Mouse (Mus musculus): ENCODE measurements around the gene Pglyrp2. TPM values are rescaled to one million over a fixed set of nuclear protein-coding genes. Genes with fewer than 3 reads are reported as not detected.

The Pglyrp2 gene
- polyA plus RNA-seq, 1 experiment from 2014 or later: not detected

DNA sequence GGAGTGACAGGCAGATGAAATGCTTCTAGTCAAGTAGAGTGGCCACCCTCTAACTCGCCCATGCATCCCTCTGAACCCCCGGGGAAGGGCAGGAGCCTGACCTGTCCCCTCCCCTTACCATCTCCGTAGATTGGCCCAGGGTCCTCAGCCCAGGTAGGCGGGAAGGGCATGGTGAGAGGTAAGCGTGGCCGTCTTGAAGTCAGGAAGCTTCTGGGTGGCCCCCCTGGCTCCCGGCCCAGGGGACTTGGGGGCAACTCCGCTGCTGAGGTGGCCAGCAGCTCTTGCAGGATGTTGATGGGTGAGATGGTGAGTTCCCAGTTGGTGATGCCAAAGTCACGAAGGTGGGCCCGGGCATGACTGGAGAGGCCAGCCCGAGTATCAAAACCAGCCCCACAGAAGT lies 56.3 kb downstream of the Pglyrp2 start:
- no peak overlapping the region for H3K27ac ChIP-seq
- no peaks in the 10 kb centered on the region for H3K9me3 ChIP-seq (ENCODE audit: control insufficient read depth, low read length)
- ATAC-seq (ENCODE audit: low FRiP score) (no peak), DNase-seq (ENCODE audit: low spot score) (no peak)
- peaks cover 7% of the 10 kb centered on the region for H3K4me1 ChIP-seq (replicated peaks; ENCODE audit: control insufficient read depth, insufficient read depth, low read length)
- WGBS: 93% methylated on average over 11 of the region's 11 CpGs
- H3K4me2 ChIP-seq (replicated peaks): no peak overlapping the region
- H3K4me3 ChIP-seq (replicated peaks; ENCODE audit: low read length): no peak overlapping the region
- no peak overlapping the region for H3K9ac ChIP-seq
- peaks cover 17% of the 10 kb centered on the region for H3K36me3 ChIP-seq (replicated peaks; ENCODE audit: control insufficient read depth, insufficient read depth)
- H3K27me3 ChIP-seq (ENCODE audit: control insufficient read depth, insufficient read depth, low read length): no peaks in the 10 kb centered on the region

DNA sequence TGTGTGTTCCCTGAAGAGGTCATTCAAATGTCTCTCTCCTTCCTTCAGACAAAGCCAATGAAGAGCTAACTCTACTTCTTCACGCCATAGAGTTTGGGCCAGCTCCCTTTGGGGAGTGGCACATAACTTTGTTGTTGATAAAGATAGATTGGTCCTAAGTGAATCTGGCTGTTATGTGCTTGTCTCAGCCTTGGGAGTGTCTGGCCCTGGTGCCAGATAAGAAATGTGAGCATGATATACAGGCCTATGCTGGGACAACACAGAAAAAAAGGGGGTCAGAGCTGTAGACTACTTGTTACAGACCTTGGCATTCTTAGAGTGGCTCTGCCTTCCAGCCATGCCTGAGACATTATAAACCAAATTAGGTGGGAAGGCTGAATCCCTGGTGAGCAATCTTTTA lies 58.7 kb downstream of the Pglyrp2 start:
- no peaks in the 10 kb centered on the region for H3K27me3 ChIP-seq (ENCODE audit: control insufficient read depth, insufficient read depth, low read length)
- H3K36me3 ChIP-seq (replicated peaks; ENCODE audit: control insufficient read depth, insufficient read depth): peaks cover 42% of the 10 kb centered on the region
- DNase-seq (ENCODE audit: low spot score) (no peak), ATAC-seq (ENCODE audit: low FRiP score) (no peak)
- no peak overlapping the region for H3K9ac ChIP-seq
- no peak overlapping the region for H3K4me3 ChIP-seq (replicated peaks; ENCODE audit: low read length)
- H3K27ac ChIP-seq: no peak overlapping the region
- H3K9me3 ChIP-seq (ENCODE audit: control insufficient read depth, low read length): no peaks in the 10 kb centered on the region
- no peak overlapping the region for H3K4me2 ChIP-seq (replicated peaks)
- WGBS: 90% methylated on average over 1 of the region's 1 CpGs
- H3K4me1 ChIP-seq (replicated peaks; ENCODE audit: control insufficient read depth, insufficient read depth, low read length): peaks cover 13% of the 10 kb centered on the region

DNA sequence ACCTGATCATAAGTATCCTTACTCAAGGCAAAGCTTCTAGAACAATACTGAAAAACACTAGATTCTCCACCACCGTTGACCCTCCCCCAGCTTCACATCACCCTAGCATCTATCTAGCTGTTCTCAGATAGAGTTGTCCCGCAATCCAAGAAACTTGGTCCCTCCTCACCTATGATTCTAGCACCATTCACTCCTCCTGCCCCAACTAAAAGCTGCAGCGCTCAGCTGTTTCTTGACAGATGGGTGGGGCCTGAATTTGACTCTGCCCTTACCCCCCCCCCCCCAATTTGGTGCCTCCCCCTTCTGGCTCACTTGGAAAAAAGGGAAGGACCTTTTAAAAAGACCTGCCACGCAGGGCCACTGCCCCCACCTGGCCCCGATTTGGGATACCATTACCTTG lies 59.1 kb downstream of the Pglyrp2 start:
- peak overlapping the region; percentile 94 for H3K9ac ChIP-seq
- 56% methylated on average over 5 of the region's 5 CpGs for WGBS

DNA sequence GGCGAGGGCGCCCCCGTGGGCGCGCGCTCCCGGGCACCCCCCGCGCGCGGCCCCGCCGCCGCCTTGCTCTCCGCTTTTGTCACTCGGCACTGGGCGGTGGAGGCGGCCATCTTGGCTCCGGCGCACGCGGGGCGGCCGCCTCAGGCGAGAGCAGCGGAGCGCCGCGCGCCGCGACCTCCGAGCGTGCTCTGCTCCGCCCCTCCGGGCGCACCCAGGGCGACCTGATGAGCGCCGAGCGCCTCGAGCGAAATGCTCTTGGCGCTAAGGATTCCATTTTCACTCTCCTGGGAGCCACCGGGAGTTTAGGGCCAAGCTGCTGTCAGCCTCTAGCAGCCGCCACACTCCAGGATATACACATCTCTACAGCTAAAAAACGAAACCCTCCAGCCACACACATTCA lies 59.6 kb downstream of the Pglyrp2 start:
- DNase-seq (ENCODE audit: low spot score) (peak; percentile 95), ATAC-seq (ENCODE audit: low FRiP score) (peak; percentile 95)
- Histone ChIP-seq H3K9ac (peak overlapping the region; percentile 94), H3K27me3 (ENCODE audit: control insufficient read depth, insufficient read depth, low read length) (no peaks in the 10 kb centered on the region), H3K9me3 (ENCODE audit: control insufficient read depth, low read length) (no peaks in the 10 kb centered on the region), H3K4me3 (replicated peaks; ENCODE audit: low read length) (peak overlapping the region; percentile 90), H3K4me2 (replicated peaks) (peak overlapping the region; percentile 56), H3K4me1 (replicated peaks; ENCODE audit: control insufficient read depth, insufficient read depth, low read length) (peaks cover 13% of the 10 kb centered on the region), H3K36me3 (replicated peaks; ENCODE audit: control insufficient read depth, insufficient read depth) (peaks cover 51% of the 10 kb centered on the region), H3K27ac (peak overlapping the region; percentile 80)
- under 1% methylated on average over 43 of the region's 47 CpGs for WGBS

More for the DNA sequence above, 59.1 kb downstream of the Pglyrp2 start:
- H3K27ac ChIP-seq: peak overlapping the region; percentile 80
- H3K4me1 ChIP-seq (replicated peaks; ENCODE audit: control insufficient read depth, insufficient read depth, low read length): peaks cover 13% of the 10 kb centered on the region
- no peaks in the 10 kb centered on the region for H3K27me3 ChIP-seq (ENCODE audit: control insufficient read depth, insufficient read depth, low read length)
- no peak for DNase-seq (ENCODE audit: low spot score)
- no peak for ATAC-seq (ENCODE audit: low FRiP score)
- H3K9me3 ChIP-seq (ENCODE audit: control insufficient read depth, low read length): no peaks in the 10 kb centered on the region
- H3K4me3 ChIP-seq (replicated peaks; ENCODE audit: low read length): peak overlapping the region; percentile 90
- H3K4me2 ChIP-seq (replicated peaks): peak overlapping the region; percentile 56
- H3K36me3 ChIP-seq (replicated peaks; ENCODE audit: control insufficient read depth, insufficient read depth): peaks cover 46% of the 10 kb centered on the region

DNA sequence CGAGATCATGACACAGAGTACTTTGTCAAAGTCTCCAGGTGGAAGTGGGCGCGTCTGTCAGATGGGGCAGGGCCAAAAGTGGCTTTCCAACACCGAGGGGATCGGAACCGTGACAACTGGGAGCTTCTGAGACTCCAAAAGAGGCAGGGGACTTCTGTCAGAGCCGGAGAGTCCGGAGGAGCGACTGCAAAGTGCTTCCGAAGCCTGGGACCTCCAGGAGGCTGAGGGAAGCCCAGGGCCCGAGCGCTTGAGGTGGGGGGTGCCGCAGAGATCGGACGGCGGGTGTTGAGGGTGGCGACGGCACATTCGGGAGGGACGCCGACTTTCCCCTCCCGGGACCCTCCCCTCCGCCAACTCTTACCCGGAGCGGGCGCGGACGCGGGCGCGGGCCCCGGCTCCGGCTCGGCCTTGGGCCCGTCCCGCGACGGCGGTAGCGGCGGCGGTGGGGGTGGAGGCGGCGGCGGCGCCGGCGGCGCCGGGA lies 60.1 kb downstream of the Pglyrp2 start:
- H3K4me2 ChIP-seq (replicated peaks): peak overlapping the region; percentile 56
- H3K27me3 ChIP-seq (ENCODE audit: control insufficient read depth, insufficient read depth, low read length): no peaks in the 10 kb centered on the region
- H3K27ac ChIP-seq: peak overlapping the region; percentile 80
- H3K4me1 ChIP-seq (replicated peaks; ENCODE audit: control insufficient read depth, insufficient read depth, low read length): peaks cover 13% of the 10 kb centered on the region
- H3K9ac ChIP-seq: peak overlapping the region; percentile 94
- H3K9me3 ChIP-seq (ENCODE audit: control insufficient read depth, low read length): no peaks in the 10 kb centered on the region
- DNase-seq (ENCODE audit: low spot score) (peak; percentile 25), ATAC-seq (ENCODE audit: low FRiP score) (peak; percentile 57)
- H3K36me3 ChIP-seq (replicated peaks; ENCODE audit: control insufficient read depth, insufficient read depth): peaks cover 56% of the 10 kb centered on the region
- H3K4me3 ChIP-seq (replicated peaks; ENCODE audit: low read length): peak overlapping the region; percentile 90
- under 1% methylated on average over 22 of the region's 50 CpGs for WGBS

DNA sequence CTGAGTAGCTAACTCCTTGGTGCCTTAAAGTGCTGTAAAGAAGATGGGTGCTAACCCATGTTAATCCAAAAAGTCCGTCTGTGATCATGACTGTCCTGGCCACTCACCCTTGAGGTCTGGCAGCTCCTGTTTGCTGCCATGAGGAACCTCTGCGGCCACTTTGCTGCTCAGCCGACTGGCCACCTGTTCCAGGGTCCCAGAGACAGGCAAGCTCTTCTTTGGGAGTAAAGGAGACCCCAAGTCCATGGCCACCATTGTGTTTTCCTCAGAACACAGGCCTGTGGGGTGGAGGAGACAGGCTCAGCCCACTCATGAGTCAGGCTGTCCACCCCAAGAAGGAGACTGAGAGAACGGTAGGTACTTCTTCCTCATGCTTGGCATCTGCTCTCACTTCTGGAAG lies 61.3 kb downstream of the Pglyrp2 start:
- no peak for ATAC-seq (ENCODE audit: low FRiP score)
- no peak for DNase-seq (ENCODE audit: low spot score)
- Histone ChIP-seq H3K27me3 (ENCODE audit: control insufficient read depth, insufficient read depth, low read length) (no peaks in the 10 kb centered on the region), H3K36me3 (replicated peaks; ENCODE audit: control insufficient read depth, insufficient read depth) (peaks cover 68% of the 10 kb centered on the region), H3K9me3 (ENCODE audit: control insufficient read depth, low read length) (no peaks in the 10 kb centered on the region), H3K9ac (peak overlapping the region; percentile 94; the same call in 1 of the 2 replicates), H3K4me2 (replicated peaks) (peak overlapping the region; percentile 56), H3K4me1 (replicated peaks; ENCODE audit: control insufficient read depth, insufficient read depth, low read length) (peaks cover 13% of the 10 kb centered on the region), H3K27ac (no peak overlapping the region), H3K4me3 (replicated peaks; ENCODE audit: low read length) (peak overlapping the region; percentile 90; the same call in 1 of the 2 replicates)
- WGBS: 90% methylated on average over 4 of the region's 4 CpGs

Small RNAs within 50 kb of the gene (microRNA-seq; reads per million reads assigned to microRNA genes)
- not detected for gene Gm22201

Other genes starting within 250 kb of the Pglyrp2 start
- 0.23 TPM in 1 of 2 replicates, not detected in the other for gene Ephx3, start 234.6 kb downstream of the Pglyrp2 start, polyA plus RNA-seq (2014; fragmentation: Nextera tagmentation; extraction: Ambion mirVana)
- 87.9 and 89.3 TPM in 2 replicates for gene Brd4, start 139.4 kb downstream of the Pglyrp2 start, polyA plus RNA-seq (2014; fragmentation: Nextera tagmentation; extraction: Ambion mirVana)
- 41.8 and 46.2 TPM in 2 replicates for gene Akap8, start 102.9 kb downstream of the Pglyrp2 start, polyA plus RNA-seq (2014; fragmentation: Nextera tagmentation; extraction: Ambion mirVana)
- gene Akap8l, start 73.6 kb downstream of the Pglyrp2 start, polyA plus RNA-seq (2014; fragmentation: Nextera tagmentation; extraction: Ambion mirVana): 111 and 121 TPM in 2 replicates
- gene Wiz, start 34.7 kb downstream of the Pglyrp2 start, polyA plus RNA-seq (2014; fragmentation: Nextera tagmentation; extraction: Ambion mirVana): 45.9 and 47.5 TPM in 2 replicates
- 0.62 and 0.80 TPM in 2 replicates for gene Rasal3, start 20.6 kb downstream of the Pglyrp2 start, polyA plus RNA-seq (2014; fragmentation: Nextera tagmentation; extraction: Ambion mirVana)
- gene Cyp4f39, start 28.6 kb upstream of the Pglyrp2 start, polyA plus RNA-seq (2014; fragmentation: Nextera tagmentation; extraction: Ambion mirVana): 0.99 and 1.2 TPM in 2 replicates
- gene Cyp4f17, start 81.9 kb upstream of the Pglyrp2 start, polyA plus RNA-seq (2014; fragmentation: Nextera tagmentation; extraction: Ambion mirVana): 6.8 and 10.5 TPM in 2 replicates
- gene Cyp4f16, start 112.4 kb upstream of the Pglyrp2 start, polyA plus RNA-seq (2014; fragmentation: Nextera tagmentation; extraction: Ambion mirVana): 15.2 and 17.1 TPM in 2 replicates
- gene Cyp4f37, start 197.1 kb upstream of the Pglyrp2 start, polyA plus RNA-seq (2014; fragmentation: Nextera tagmentation; extraction: Ambion mirVana): 0.37 and 0.60 TPM in 2 replicates
- gene Cyp4f40, start 234.7 kb upstream of the Pglyrp2 start, polyA plus RNA-seq (2014; fragmentation: Nextera tagmentation; extraction: Ambion mirVana): not detected in 2 replicates